Mouse (Mus musculus): ENCODE results near the gene Gadd45b.

The Gadd45b gene

DNA sequence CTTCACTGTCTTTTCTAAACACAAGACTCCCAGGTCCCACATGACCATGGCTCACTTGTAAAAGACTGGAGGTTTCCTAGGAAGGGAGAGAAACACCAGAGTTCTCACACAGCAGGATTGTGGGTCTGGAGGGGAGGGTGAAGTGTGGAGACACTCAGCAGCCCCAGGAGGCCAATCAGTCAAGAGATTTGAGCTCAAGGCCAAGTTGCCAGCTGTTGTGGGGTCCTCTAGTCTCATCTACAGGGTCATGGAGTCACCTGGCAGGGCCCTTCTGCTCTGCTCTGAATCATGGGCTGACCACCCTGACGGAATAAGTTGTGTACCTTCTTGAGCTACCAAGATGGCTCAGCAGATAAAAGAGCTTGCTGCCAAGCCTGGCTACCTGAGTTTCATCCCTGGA lies 43.8 kb downstream of the Gadd45b start:
- no peak for ATAC-seq (ENCODE audit: insufficient number of reproducible peaks, low FRiP score, low TSS enrichment)

DNA sequence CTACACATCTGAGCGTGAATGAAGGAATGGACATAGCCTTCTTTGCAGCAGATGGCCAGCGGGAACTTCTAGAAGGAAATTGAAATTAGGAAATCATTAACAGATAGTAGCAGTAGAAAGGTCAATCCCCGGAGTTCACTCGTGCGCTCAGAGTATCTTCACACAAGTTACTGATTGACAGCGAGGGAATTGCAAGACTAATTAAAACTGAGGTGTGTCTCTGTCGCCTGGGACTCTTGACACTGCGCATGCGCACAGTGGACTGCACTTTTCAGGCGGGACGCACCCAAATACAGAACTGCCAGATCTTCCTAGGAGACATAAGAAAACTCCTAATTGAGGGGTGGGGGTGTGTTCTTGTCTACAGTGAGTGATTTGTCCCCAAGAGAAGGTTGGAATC lies 45.6 kb downstream of the Gadd45b start:
- no peak for ATAC-seq (ENCODE audit: insufficient number of reproducible peaks, low FRiP score, low TSS enrichment)

DNA sequence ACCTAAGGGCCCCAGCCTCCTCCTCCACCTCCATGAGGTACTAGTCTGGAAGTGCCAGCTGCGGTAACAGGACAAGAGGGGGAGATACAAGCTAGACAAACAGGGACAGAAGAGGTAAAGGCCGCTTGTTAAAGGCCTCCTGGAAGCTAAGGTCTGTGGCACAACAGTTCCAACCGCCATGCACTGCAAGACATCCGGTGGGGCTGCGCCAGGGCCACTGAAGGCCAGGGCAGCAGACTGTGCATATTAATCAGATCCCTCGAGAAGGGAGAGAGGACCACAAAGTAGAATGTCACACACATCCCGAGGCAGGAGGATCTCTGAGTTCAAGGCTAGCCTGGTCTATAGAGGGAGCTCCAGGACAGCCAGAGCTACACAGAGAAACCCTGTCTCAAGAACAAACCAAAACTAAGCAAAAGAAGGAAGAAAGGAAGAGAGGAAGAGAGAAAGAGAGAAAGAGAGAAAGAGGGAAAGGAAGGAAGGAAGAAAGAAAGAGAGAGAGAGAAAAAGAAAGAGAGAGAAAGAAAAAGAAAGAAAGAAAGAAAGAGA lies 51.8 kb downstream of the Gadd45b start:
- ATAC-seq (ENCODE audit: insufficient number of reproducible peaks, low FRiP score, low TSS enrichment), result no peak
